Mouse (Mus musculus) stomach, postnatal 0 days (tissue): ENCODE measurements around the gene Nfia. TPM values are rescaled to one million over a fixed set of nuclear protein-coding genes. Genes with fewer than 3 reads are reported as not detected.

Experiments used
- ATAC-seq: fragments of 200-750 bp; cut with Nextera tagmentation; 2 replicates; pipeline ENCODE4 v1.8.0; 2017; ENCODE audit not compliant: low FRiP score, low TSS enrichment
- DNase-seq: peaks from one replicate; pipeline ENCODE4 v3.0.0-alpha.2; 2016; ENCODE audit warnings: low spot score
- H3K27ac ChIP-seq: fragments of 300-500 bp; sonication (generic); replicated peaks from 2 replicates; pipeline ENCODE4 v1.5.1; 2014; ENCODE audit warnings: mild to moderate bottlenecking, control low read depth
- H3K27me3 ChIP-seq: fragments of 300-500 bp; sonication (generic); 2 replicates; pipeline ENCODE4 v1.6.1; 2014; ENCODE audit warnings: low read length; ENCODE audit not compliant: control insufficient read depth, insufficient read depth
- H3K36me3 ChIP-seq: fragments of 300-500 bp; sonication (generic); 2 replicates; pipeline ENCODE4 v1.6.1; 2014; ENCODE audit warnings: low read length, mixed read lengths; ENCODE audit not compliant: control insufficient read depth, insufficient read depth
- H3K4me1 ChIP-seq: fragments of 300-500 bp; sonication (generic); replicated peaks from 2 replicates; pipeline ENCODE4 v1.6.1; 2014; ENCODE audit warnings: antibody characterized with exemption; ENCODE audit not compliant: control insufficient read depth, insufficient read depth
- H3K4me2 ChIP-seq: fragments of 300-500 bp; sonication (generic); replicated peaks from 2 replicates; pipeline ENCODE4 v1.6.1; 2014; ENCODE audit warnings: low read depth, mild to moderate bottlenecking, control low read depth, moderate library complexity
- H3K4me3 ChIP-seq: fragments of 300-500 bp; sonication (generic); 2 replicates; pipeline ENCODE4 v1.5.1; 2014; ENCODE audit warnings: low read depth, low read length, control low read depth
- H3K9ac ChIP-seq: fragments of 300-500 bp; sonication (generic); 2 replicates; pipeline ENCODE4 v1.6.1; 2014; ENCODE audit warnings: mild to moderate bottlenecking, low read length, control low read depth, mixed read lengths
- H3K9me3 ChIP-seq: fragments of 300-500 bp; sonication (generic); 2 replicates; pipeline ENCODE4 v1.6.1; 2016; ENCODE audit warnings: low read length; ENCODE audit not compliant: control insufficient read depth
- CTCF ChIP-seq: IDR thresholded peaks from 2 replicates; pipeline ENCODE4 v1.5.1; 2016; ENCODE audit warnings: antibody characterized with exemption, low read depth, mild to moderate bottlenecking, moderate library complexity
- EP300 ChIP-seq: optimal IDR thresholded peaks from 2 replicates; pipeline ENCODE3; 2016; ENCODE audit warnings: antibody characterized with exemption
- WGBS: fragments of 180-500 bp; shearing (Covaris S2); extraction: QIAGEN DNeasy Blood & Tissue Kit; methylation state at CpG from one replicate; pipeline ENCODE4 v1.1.7; 2014; 5-methylcytosine and 5-hydroxymethylcytosine counted together
- polyA plus RNA-seq: library from polyadenylated mRNA; unstranded; fragments of >200 nt; fragmentation: Nextera tagmentation; extraction: Ambion mirVana; gene quantifications from 2 replicates; pipeline ENCODE4 v1.2.1, GENCODE M21; 2015

The Nfia gene
- polyA plus RNA-seq = 24.7 and 26.0 TPM in 2 replicates

DNA sequence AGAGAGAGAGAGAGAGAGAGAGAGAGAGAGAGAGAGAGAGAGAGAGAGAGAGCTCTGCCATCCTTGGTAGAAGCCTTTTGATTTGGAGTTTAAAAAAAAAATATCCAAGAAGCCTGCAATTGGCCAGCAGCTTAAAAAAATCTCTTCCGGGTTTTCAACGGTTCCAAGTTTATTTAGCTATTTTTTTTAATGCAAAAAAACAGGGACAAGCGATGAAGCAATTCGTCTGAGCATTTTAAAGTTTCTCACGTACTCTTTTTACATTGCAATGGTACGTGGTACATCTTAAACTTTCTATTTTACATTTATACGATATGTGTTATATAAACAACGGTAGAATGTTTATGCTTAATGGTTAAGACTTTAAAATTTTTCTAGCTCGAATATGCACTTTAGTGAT, at the start of gene Nfia:
Gene Nfia, plus strand, starts transcription at position 94 of the 400 bp plus-strand sequence.
- ATAC-seq (no peak), DNase-seq (no peak)
- H3K36me3 ChIP-seq = no peaks in the 10 kb centered on the region
- 0 out of 2 replicates have a peak, but pooled peaks cover 4% of the 10 kb centered on the region for H3K4me1 ChIP-seq
- H3K27ac ChIP-seq = peak within 1 kb of the TSS; percentile 95
- H3K9ac ChIP-seq = peak within 1 kb of the TSS; percentile 59
- H3K9me3 ChIP-seq = no peaks in the 10 kb centered on the region
- TF ChIP-seq EP300 = no peak
- TF ChIP-seq CTCF = no peak
- H3K27me3 ChIP-seq = no peaks in the 10 kb centered on the region
- under 1% methylated on average over 9 of the region's 9 CpGs for WGBS
- H3K4me3 ChIP-seq = peak within 1 kb of the TSS; percentile 46
- H3K4me2 ChIP-seq = peak within 1 kb of the TSS; percentile 52

DNA sequence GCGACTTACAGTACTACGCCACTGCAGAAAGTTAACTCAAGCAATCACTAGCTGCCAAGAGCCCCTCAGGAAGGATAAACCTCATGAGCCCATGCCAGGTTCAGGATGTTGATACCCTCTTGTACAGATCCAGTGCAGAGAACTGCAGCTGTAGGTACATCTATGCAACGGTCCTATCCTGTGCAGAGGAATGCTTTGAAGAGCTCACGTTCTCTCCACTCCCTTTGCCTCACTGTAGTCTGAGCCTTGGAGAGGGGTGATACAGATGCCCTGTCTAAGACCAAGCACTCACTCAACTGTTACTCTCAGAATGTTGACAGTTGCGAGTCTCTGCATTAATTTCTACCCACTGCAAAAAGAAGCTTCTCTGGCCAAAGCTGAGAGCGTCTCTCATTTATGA, 49.2 kb upstream of the Nfia start:
- H3K4me2 ChIP-seq = no peak overlapping the region
- 82% methylated on average over 6 of the region's 6 CpGs for WGBS
- no peak overlapping the region for H3K4me3 ChIP-seq
- TF ChIP-seq CTCF (no peak), EP300 (no peak)
- DNase-seq (no peak), ATAC-seq (no peak)
- H3K4me1 ChIP-seq = no peaks in the 10 kb centered on the region
- no peak overlapping the region for H3K9ac ChIP-seq
- H3K27ac ChIP-seq = no peak overlapping the region
- no peaks in the 10 kb centered on the region for H3K9me3 ChIP-seq
- no peaks in the 10 kb centered on the region for H3K27me3 ChIP-seq
- no peaks in the 10 kb centered on the region for H3K36me3 ChIP-seq

DNA sequence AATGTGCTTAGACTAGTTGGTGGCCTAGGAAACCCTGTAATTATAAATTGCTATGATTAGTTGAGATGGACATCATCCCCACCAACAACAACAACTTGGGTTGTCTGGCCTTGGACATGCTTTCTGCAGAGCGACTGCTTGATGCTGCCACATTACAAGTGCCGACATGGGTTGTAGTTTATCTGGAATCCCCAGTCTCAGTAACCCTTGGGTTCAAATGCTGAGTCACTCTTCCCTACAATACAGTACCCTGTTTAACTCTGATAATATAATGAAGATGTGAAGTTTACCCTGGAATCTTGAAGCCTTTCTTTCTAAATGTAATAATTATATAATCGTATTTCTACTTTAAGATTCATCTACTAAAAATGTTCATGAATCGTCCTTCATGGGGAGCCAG, 44.0 kb upstream of the Nfia start:
- no peaks in the 10 kb centered on the region for H3K4me1 ChIP-seq
- no peaks in the 10 kb centered on the region for H3K27me3 ChIP-seq
- no peaks in the 10 kb centered on the region for H3K9me3 ChIP-seq
- H3K9ac ChIP-seq = no peak overlapping the region
- 89% methylated on average over 4 of the region's 4 CpGs for WGBS
- no peaks in the 10 kb centered on the region for H3K36me3 ChIP-seq
- TF ChIP-seq CTCF (no peak), EP300 (no peak)
- DNase-seq (no peak), ATAC-seq (no peak)
- H3K4me2 ChIP-seq = no peak overlapping the region
- no peak overlapping the region for H3K27ac ChIP-seq
- H3K4me3 ChIP-seq = no peak overlapping the region

DNA sequence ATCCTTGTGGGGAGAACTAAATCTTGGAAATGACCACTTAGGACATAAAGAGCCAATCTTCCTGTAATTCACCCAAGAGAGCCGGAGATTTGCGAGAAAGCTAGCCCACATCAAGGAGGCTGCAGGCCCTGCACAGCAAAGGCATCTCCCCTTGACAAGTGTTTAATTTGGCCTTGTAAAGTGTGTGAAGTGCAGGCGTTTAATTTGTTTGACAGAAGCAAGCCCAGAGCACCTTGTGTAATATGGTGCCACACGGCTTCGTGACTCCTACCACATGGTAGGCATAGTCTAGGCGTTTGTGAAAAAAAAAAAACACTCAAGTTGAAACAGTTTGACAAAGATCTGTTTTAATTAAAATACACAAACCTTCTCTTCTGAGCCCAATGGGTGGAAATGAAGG, 42.5 kb upstream of the Nfia start:
- WGBS = 56% methylated on average over 6 of the region's 6 CpGs

DNA sequence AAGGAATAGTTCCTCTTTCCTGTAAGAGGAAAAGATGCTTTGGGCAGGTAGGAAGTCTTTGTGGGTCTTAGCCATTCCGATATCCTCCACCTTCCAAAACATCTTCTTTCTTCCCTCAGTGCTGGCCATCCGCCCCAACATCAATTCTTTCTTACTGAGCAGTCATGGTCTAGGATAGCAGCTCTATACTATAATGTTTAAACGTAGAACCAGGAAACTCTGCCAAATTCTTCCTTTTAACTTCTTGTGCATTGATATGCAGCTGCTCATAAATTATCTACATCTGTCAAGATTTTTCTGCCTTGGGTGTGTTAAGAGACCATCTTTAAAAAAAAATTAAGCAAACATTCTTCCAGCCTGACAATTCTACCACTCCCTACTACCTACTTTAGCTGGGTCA, 42.1 kb upstream of the Nfia start:
- DNase-seq (no peak), ATAC-seq (no peak)
- Histone ChIP-seq H3K4me2 (no peak overlapping the region), H3K9me3 (no peaks in the 10 kb centered on the region), H3K9ac (no peak overlapping the region), H3K27ac (no peak overlapping the region), H3K36me3 (no peaks in the 10 kb centered on the region), H3K4me3 (no peak overlapping the region), H3K27me3 (no peaks in the 10 kb centered on the region), H3K4me1 (no peaks in the 10 kb centered on the region)
- WGBS = 49% methylated on average over 3 of the region's 3 CpGs
- TF ChIP-seq CTCF = no peak
- no peak for TF ChIP-seq EP300

More for the DNA sequence above, 42.5 kb upstream of the Nfia start:
- Histone ChIP-seq H3K9me3 (no peaks in the 10 kb centered on the region), H3K27ac (no peak overlapping the region), H3K9ac (no peak overlapping the region), H3K4me2 (no peak overlapping the region), H3K27me3 (no peaks in the 10 kb centered on the region), H3K4me3 (no peak overlapping the region), H3K36me3 (no peaks in the 10 kb centered on the region), H3K4me1 (no peaks in the 10 kb centered on the region)
- DNase-seq (no peak), ATAC-seq (no peak)
- no peak for TF ChIP-seq EP300
- no peak for TF ChIP-seq CTCF

DNA sequence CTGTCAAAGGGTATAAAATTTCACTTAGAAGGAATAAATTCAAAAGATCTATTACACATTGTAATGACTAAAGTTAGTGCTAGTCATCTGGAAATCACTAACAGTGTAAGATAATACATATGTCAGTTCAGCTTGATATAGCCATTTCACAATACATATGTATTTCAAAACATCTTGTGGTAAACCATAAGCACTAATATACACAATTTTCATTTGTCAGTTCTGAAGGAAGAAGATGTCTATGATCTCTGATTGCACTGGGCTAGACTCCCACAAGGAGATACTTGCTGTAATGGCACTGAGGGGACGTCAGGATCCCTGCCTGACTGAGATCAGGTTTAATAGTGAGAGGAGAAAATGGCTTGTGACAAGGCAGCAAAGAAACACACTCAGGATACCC, 39.1 kb upstream of the Nfia start:
- Histone ChIP-seq H3K4me3 (no peak overlapping the region), H3K36me3 (no peaks in the 10 kb centered on the region), H3K9me3 (no peaks in the 10 kb centered on the region), H3K9ac (no peak overlapping the region), H3K27ac (no peak overlapping the region), H3K27me3 (no peaks in the 10 kb centered on the region), H3K4me2 (no peak overlapping the region), H3K4me1 (no peaks in the 10 kb centered on the region)
- 60% methylated on average over 1 of the region's 1 CpGs for WGBS
- no peak for TF ChIP-seq EP300
- no peak for TF ChIP-seq CTCF
- no peak for ATAC-seq
- DNase-seq = no peak
